Mouse (Mus musculus) liver, postnatal 0 days (tissue): ENCODE measurements around the gene Dab1.

Experiments used
- CTCF ChIP-seq: sonication (generic); IDR thresholded peaks from 2 replicates; pipeline ENCODE4 v1.5.1; 2016; ENCODE audit warnings: antibody characterized with exemption, low read depth
- EP300 ChIP-seq: IDR thresholded peaks from 2 replicates; pipeline ENCODE4 v1.6.1; 2016; ENCODE audit warnings: antibody characterized with exemption, low read depth, mild to moderate bottlenecking

DNA sequence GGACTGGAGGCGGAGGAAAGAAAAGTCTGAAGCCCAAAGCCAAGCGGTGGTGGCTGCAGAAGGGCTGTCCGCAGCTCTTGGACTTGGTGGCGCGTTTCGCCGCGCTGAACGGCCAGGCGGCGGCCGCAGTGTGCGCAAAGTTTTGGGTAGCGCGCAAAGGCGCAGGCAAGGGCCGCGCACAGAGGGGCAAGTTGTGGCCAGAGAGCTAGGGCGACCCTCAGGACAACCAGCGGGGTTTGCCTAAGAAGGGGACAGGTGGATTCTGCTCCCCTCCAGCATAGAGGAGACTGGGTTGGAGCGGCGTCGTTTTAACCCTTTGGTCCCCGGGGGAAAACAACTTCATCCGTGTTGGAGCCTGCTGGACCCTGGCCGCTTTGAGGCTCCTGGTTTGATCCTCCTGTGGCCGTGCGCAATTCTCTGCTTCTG is 800 bp downstream of the Dab1 start:
- TF ChIP-seq CTCF (no peak), EP300 (no peak)
